Mouse (Mus musculus) adrenal gland, adult (tissue): ENCODE results near the gene Adamtsl5.
A peak's percentile ranks its signal among the peaks of the same experiment; 100 is the strongest.

Experiments used
- DNase-seq, 2 experiments: peaks; one replicate each; pipeline ENCODE4 v3.0.0; 2022 to 2023; ENCODE audit warnings: low spot score in 1 of 2; ENCODE audit not compliant: inconsistent age in 2 of 2

The Adamtsl5 gene

DNA sequence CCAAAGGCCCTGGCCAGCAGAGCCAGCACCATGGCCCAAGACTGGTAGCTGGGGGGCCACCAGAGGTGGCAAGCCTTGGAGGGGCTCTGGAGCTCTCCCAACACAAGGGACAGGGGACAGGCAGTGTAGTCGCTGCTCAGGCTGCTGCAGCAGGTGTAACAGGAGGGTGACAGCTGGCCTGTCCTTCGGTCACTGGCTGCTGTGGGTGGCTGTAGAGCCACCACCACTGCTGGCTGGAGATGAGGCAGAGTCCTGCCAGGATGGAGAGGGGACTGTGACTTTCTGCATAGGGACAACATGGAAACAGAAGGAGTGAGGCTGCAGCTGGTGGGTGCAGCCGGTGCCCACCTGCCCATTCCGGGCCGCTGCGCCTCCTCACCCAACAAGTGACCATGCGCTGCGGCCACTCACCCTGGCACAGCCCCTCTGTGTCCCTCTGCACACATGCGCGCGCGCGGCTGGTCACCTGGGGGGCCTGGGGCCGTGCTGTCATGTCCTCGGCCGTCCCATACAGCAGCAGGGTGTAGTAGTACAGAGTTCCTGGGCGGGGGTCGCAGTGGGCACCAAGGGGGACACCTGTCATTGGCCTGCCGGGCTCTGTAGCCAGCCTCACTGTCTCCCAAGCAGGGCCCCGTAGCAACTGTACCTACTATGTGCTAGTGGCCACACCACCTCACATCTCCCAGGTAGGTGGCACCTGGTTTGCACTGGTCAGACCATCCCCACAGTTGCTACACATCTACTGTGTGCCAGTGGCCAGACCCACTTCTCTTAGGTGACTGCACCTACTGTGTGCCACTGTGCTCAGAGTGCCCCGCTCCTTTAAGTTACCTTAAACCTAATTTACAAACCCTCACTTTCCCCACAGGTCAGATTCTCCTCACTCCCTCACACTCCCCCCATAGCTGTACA, 26.3 kb downstream of the Adamtsl5 start:
- no peak for DNase-seq

DNA sequence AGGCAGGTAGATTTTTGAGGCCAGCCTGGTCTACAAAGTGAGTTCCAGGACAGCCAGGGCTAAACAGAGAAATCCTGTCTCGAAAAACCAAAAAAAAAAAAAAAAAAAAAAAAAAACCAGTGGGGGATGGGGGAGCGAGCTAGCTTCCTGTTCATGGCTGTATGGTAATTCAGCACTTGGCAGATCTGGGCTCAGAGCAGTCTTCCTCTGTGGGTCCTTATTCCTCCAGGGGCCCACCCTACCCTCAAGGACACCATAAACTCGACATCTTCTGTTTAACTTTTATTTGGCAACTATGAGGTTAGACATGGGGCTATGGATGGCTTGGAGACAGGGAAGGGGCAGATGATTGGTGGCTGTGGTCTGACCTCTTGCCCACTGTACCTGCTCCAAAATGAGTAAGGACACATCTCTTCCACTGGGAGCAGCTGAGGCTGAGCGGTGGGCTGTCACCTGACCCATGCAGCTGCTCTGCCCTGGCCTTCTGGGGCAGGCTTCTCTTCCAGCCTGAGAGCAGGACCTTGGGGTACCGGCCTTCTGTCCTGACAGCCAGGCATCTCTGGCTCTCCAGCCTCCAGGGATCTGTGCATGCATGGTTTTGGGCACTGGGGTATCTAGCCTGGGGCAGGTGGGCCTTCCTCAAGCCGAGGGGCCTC, 27.1 kb downstream of the Adamtsl5 start:
- DNase-seq, result peak in 1 of 2 experiments; percentile 45

DNA sequence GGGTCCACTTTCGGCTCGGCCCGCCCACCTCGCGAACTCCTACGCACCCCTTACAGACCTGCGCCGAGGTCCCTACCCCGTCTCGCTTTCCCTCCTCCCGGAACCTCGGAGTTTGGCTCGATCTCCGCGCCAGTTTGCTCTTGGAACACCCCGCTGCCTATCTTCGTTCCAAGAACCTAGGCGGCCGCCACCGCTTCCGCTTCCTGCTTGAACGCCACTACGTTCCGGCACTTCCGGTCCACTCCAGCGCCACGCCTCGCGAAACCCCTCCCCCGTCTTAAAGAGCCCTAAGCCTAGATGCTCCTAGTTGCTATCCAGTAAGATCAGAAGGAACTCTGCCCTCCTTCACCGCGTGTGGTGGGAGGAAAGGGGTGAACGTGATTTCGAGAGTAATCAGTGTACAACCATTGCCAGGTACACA, 27.9 kb downstream of the Adamtsl5 start, which contains the start of gene 2310011J03Rik:
Gene 2310011J03Rik, minus strand, starts transcription at position 198 of the 421 bp plus-strand sequence.
- DNase-seq, result peak; percentile 93 to 97

DNA sequence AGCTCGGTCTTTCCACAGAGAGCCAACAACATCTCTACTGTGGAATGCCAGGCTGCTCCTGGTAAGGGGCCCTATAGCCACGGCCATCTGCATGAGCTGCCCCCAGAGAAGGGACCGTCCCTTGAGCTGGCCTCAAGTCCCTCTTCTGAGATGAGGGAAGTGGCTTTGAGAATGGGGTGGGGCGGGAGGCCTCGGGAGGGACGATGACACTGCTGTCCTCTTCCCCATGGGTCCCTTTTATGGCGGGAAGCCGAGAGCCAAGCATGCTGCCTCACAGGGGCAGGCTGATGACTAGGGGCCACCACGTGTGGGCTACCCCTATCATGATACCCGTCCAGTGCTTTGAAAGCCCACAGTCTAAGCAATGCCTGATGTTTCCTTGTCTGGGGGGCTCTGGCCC, 31.2 kb downstream of the Adamtsl5 start:
- DNase-seq, result no peak

DNA sequence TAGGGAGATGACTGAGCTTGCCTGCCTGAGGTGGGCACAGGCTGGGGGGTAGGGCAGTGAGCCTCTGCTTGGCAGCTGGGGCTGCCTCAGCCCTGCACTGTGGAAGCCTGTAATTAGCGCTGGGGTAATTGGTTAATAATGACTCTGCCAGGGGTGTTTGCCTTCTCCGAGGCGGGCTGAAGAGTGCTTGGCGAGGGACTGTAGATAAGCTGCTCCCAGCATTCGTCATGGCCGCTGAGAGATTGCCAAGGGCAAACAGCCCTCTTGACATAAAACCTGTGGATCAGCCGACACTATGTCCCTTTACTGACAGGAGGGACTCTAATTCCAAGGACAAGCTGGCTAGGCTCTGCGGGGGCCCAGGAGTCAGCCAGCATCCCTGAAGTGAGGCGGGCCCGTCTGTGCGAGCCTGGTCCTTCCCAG, 31.8 kb downstream of the Adamtsl5 start:
- DNase-seq, result peak in 1 of 2 experiments; percentile 61

DNA sequence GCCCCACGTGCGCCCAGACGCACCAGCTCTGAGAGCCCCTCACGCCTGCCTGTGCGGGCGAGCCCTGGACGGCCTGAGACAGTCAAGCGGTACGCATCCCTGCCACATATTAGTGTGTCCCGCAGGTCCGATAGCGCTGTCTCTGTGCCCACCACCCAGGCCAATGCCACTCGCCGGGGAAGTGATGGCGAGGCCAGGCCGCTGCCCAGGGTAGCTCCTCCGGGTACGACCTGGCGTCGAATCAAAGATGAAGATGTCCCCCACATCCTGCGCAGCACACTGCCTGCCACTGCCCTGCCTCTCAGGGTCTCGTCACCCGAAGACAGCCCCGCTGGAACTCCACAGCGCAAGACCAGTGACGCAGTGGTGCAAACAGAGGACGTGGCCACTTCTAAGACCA, 32.9 kb downstream of the Adamtsl5 start:
- DNase-seq, result no peak

DNA sequence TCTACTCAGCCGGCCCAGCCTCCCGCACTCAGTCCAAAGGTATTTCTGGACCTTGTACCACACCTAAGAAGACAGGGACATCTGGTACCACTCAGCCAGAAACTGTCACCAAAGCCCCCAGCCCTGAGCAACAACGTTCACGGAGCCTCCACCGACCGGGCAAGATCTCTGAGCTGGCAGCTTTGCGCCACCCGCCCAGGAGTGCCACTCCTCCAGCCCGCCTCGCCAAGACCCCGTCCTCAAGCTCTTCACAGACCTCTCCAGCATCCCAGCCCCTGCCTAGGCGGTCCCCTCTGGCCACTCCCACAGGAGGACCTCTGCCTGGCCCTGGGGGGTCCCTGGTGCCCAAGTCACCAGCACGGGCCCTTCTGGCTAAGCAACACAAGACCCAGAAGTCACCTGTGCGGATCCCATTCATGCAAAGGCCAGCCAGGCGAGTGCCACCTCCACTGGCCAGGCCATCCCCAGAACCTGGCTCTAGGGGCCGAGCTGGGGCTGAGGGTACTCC, 33.7 kb downstream of the Adamtsl5 start:
- peak in 1 of 2 experiments; percentile 31 for DNase-seq

DNA sequence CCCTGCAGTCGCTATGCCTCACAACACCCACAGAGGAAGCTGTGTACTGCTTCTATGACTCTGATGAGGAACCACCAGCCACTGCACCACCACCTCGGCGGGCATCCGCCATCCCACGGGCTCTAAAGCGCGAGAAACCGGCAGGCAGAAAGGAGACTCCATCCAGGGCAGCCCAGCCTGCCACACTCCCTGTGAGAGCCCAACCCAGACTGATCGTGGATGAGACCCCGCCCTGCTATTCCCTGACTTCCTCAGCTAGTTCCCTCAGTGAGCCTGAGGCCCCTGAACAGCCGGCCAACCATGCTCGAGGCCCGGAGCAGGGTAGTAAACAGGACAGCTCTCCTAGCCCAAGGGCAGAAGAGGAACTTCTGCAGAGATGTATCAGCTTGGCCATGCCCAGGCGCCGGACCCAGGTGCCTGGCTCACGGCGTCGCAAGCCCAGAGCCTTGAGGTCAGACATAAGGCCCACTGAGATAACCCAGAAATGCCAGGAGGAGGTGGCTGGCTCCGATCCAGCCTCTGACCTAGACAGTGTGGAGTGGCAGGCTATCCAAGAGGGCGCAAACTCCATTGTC, 34.5 kb downstream of the Adamtsl5 start:
- DNase-seq, result peak in 1 of 2 experiments; percentile 42

DNA sequence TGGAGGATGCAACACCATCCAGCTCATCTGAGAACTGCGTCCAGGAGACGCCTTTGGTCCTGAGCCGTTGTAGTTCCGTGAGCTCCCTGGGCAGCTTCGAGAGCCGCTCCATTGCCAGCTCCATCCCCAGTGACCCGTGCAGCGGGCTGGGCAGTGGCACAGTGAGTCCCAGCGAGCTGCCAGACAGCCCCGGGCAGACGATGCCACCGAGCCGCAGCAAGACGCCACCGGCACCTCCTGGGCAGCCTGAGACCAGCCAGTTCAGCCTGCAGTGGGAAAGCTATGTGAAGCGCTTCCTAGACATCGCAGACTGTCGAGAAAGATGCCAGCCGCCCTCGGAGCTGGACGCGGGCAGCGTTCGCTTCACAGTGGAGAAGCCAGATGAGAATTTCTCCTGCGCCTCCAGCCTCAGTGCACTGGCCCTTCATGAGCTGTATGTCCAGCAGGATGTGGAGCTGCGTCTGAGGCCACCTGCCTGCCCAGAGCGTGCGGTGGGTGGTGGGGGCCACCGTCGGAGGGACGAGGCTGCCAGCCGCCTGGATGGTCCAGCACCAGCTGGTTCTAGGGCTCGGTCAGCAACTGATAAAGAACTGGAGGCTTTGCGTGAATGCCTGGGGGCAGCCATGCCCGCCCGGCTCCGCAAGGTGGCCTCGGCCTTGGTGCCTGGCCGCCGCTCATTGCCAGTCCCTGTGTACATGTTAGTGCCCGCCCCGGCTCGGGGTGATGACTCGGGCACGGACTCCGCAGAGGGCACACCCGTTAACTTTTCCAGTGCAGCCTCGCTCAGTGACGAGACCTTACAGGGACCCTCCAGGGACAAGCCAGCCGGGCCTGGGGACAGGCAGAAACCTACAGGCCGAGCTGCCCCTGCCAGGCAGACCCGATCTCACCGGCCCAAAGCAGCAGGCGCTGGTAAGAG, 35.4 kb downstream of the Adamtsl5 start:
- peak in 1 of 2 experiments; percentile 29 for DNase-seq

DNA sequence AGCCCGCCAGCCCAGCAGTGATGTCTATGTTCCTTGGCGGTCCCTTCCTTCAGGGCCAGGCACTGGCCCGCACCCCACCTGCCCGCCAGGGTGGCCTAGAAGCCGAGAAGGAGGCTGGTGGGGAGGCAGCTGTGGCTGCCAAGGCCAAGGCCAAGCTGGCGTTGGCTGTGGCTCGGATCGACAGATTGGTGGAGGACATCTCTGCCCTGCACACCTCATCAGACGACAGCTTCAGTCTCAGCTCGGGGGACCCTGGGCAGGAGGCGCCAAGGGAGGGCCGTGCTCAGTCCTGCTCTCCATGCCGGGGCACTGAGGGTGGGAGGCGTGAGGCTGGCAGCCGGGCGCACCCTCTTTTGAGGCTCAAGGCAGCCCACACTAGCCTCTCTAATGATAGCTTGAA, 36.7 kb downstream of the Adamtsl5 start:
- no peak for DNase-seq

DNA sequence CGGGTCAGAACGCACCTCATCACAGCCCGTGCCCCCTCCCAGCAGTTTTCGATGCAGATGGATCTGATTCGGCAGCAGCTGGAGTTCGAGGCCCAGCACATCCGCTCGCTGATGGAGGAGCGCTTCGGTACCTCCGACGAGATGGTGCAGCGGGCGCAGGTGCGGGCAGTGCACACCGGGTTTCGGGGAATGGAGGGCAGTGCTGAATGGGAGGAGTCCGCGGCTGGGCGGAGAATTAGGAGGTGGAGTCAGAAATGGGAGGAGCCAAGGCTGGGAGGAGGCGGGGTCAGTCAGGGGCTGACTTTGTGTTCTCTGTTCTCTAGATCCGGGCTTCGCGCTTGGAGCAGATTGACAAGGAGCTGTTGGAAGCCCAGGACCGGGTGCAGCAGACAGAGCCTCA, 43.4 kb downstream of the Adamtsl5 start:
- no peak for DNase-seq

DNA sequence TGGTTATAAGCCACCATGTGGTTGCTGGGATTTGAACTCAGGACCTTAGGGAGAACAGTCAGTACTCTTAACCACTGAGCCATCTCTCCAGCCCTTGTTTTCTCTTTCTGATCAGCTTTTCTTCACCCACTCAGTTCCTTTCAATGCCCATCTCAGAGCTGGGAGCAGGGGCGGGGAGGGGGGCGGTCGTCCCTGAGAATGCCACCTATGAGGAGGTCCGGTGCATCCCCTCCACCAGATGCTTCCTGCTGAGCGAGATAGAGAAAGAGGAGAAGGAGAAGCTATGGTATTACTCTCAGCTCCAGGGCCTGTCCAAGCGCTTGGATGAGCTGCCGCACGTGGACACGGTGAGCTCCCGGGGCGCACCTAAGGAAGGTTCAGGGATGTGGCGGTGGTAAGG, 43.8 kb downstream of the Adamtsl5 start:
- DNase-seq, result no peak

DNA sequence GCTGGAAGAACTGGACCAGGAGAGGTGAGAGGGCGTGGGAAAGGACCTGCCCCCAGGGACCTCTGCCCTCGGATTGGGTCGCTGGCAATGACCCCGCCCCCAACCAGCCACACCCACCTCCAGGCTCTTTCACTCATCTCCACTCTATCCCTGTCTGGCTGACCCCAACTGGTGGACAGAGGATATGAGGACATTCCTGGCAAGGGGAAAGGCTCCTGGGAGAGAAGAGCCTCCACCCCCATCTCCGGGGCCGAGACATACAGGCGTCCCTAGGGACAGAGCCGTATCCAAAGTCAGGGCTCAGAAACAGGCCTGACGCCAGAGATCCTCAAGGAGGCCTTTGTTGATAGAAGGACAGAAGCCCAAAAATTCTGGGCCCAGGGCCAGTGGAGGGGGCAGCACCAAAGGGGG, 45.7 kb downstream of the Adamtsl5 start:
- DNase-seq, result peak; percentile 73 to 84

DNA sequence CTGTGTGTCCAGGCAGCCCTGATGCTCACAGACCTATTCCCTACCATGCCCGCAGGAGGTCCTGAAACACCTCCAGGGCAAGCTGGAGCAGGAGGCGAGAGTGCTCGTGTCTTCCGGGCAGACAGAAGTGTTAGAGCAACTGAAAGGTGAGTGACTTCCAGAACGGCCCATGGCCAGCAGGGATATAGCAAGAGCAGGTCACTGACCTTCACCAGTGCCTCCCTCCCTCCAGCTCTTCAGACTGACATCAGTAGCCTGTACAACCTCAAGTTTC, 46.2 kb downstream of the Adamtsl5 start:
- DNase-seq, result no peak

DNA sequence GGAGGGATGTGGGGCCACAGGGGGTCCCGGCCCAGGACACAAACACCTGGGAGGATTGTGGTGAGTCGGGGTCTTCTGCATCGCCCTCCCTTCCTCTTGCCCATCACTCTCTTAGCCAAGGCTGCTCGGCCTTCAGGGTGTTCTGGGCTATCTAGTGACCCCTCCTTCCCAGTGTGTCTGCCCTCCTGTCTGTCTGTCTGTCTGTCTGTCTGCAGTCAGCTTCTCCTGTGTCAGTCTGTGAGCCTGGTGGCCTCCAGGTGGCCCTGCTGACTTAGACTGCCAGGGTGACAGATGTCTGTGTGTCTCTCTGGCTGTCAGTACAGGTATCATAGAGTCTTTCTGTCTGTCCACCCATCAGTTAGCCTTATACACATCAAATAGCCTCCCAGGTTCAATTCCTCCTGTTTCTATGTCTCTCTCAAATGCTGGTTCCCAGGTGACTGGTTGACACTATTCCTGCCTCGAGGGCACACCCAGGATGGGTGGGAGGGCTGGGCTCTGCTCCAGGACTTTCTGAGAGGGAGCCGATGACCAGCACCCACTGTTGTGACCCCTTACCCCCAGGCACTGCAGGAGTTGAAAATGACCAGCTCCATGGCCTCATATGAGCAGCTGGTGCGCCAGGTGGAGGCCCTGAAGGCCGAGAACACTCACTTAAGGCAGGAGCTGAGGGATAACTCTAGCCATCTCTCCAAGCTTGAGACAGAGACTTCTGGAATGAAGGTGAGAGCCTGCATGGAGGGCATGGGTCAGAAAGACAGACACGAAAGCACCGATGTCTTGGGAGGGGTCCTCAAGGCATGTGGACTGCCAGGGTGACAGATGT, 46.7 kb downstream of the Adamtsl5 start:
- no peak for DNase-seq

DNA sequence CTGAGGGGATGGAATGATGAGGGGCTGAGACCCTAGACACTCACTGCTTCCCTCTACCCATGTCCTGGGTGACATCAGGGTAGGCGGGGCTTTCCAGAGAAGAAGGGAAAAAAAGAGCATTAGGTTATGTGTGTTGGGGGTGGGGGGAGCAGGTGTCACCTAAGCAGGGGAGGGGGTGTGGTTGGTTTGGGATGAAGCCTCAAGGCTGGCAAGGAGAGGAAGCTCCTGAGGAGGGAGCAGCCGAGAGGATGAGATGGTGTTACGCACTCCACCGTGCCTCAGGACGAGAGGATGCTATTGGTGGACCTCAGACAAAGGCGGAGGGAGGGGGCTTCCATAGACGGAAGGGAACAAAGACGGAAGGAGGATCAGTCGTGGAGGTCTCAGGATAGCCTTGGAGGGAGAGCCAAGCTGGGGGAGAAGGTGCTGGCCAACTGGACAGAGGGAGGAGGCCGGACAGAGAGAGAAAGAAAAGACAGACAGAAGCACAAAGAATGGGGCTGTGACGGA, 47.5 kb downstream of the Adamtsl5 start:
- no peak for DNase-seq

DNA sequence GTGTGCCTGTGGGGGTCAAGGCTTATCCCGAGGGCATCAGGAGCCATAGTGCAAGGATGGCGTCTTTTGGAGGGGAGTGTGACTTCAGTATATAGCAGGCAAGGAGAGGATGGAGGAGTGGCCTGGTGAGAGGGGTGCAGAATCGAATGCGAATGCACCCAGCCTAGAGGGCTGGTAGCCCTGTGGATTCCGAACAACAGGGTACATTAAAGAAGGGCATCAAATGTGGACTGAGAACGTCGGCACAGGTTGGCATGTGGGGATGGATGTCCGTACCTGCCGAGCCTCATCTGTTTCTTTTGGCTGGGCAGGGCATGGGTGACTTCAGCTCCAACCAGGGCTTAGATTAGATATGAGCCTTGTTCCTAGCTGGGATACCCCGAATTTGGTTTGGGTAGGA, 48.4 kb downstream of the Adamtsl5 start:
- DNase-seq, result no peak

DNA sequence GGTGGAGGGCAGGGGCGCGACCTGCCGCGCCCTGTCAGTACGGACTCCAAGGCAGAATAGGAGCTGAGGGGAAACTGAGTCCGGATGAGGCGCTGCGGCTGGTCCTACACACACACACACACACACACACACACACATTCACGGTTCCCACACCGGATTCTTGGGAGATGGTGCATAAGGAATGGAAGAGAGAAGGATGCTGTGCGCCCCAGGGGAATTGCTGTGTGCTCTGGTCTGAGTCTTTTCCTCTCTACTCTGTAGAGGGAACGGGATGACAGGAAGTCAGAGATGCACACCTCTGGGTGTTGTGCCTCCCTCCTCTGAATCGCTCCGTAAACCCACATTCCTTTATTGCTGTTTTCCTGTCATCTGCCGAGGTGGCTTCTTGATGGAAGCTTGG, 48.9 kb downstream of the Adamtsl5 start:
- DNase-seq, result no peak

DNA sequence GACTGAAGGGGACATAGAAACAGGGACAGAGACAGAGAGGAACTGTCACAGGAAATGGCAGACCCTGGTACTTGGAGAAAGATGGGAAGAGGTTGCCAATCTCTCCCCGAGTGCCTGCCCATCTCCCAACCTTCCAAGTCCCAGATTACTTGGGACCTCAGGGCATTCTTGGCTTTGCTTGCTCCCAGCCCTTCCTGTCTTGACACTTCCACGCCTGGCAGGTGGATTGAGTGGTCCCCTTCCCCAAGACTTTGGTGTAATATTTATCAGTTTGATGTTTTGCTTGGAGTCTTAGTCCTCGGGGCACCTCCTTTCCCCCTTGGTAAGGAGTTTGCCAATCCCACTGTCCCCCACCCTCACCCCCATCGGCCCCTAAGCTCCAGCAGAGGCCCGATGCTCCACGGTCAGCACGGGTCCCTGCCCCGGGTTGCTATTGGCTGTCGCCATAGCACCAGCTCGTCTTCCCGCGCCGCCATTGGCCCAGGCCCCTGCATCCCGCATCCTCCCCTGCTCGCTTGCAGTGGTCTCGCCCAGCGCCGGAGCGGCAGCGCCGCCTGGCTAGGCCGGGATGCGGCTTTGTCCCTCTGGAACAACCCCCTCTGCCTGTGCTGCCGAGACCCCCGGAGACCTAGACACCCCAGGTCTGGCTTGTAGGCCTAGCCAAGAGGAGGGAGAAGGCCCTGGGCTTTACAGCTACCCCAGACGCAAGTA, 49.5 kb downstream of the Adamtsl5 start:
- DNase-seq, result no peak
